In the genomic region with DNA sequence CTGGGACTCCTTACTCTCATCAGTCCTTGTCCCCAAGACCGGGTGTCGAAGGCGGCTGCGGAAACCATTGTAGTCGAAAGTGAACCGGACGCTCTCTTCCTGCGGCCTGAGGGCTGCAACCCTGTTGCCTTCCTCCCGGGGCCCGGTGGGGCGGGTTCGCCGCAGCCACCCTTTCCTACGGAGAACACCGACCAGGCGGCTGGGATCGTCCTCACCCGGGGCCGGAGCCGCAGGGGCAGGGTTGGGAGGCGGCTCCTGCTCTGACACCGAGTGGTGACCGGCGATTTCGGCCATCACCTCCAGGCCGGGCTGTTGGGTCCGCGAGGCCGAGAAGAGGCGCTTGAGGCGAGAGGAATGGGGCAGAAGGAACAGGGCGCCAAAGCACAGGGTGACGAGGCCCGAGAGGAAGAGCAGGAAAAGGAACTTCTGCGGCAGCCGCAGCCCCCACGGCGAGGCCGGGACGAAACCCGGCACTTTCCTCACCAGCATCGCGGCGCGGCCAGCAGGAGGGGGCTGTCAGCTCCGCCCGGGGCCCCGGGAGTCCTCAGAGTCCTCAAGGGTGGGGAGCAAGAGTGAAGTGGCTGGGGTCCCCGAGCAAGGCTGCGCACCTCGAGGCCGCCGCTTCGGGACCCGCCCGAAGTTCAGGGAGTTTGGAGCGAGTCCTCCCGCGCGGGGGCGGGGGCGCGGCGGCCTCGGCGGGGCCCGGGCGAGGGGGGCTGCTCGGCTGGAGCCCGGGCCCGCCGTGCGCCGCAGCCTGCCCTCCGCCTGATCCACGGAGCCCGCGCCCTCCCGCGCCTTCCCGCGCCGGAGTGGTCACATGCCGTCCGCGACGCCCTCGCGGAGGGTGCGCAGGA, we compare ENCODE assay signal across 8 mouse cellular contexts. TPM values are rescaled to one million over a fixed set of nuclear protein-coding genes. Genes with fewer than 3 reads are reported as not detected.
DNase-seq lines count a peak whose midpoint lies in the region; ATAC-seq lines count a peak whose summit lies in the region.

No protein-coding gene starts in this region.

- H3K9me3 ChIP-seq in liver, embryonic 16.5 days (replicated peaks; ENCODE audit: control insufficient read depth, low read length), result no peaks in the 10 kb centered on the region
- H3K9me3 ChIP-seq in neural tube, embryonic 12.5 days, result no peaks in the 10 kb centered on the region

- H3K4me3 ChIP-seq in liver, embryonic 16.5 days (ENCODE audit: low read depth, low read length), result peak overlapping the region; percentile 66
- H3K4me3 ChIP-seq in neural tube, embryonic 12.5 days, result peak overlapping the region; percentile 61

- intact Hi-C loops in gastrocnemius, postnatal 36 days (cut with DNase I), result loop anchor here (5.0 kb wide), 1 partner anchor 111 kb away; no protein-coding TSS in a partner anchor

- H3K4me2 ChIP-seq in liver, embryonic 16.5 days (ENCODE audit: low read depth, low read length), result peak overlapping the region; percentile 83
- H3K4me2 ChIP-seq in neural tube, embryonic 12.5 days (replicated peaks), result peak overlapping the region; percentile 99

- H3K27me3 ChIP-seq in liver, embryonic 16.5 days (ENCODE audit: control insufficient read depth, insufficient read depth, low read depth, low read length), result peaks cover 56% of the 10 kb centered on the region
- peaks cover 24% of the 10 kb centered on the region for H3K27me3 ChIP-seq in neural tube, embryonic 12.5 days (replicated peaks)

- peak overlapping the region; percentile 33; the same call in 1 of the 2 replicates for H3K27ac ChIP-seq in liver, embryonic 16.5 days (ENCODE audit: low read length)
- H3K27ac ChIP-seq in neural tube, embryonic 12.5 days, result no peak overlapping the region

- H3K36me3 ChIP-seq in liver, embryonic 16.5 days (ENCODE audit: control insufficient read depth, insufficient read depth), result no peaks in the 10 kb centered on the region
- no peaks in the 10 kb centered on the region for H3K36me3 ChIP-seq in neural tube, embryonic 12.5 days

- H3K4me1 ChIP-seq in liver, embryonic 16.5 days (ENCODE audit: control insufficient read depth, low read depth, low read length), result peaks cover 20% of the 10 kb centered on the region
- peaks cover 39% of the 10 kb centered on the region for H3K4me1 ChIP-seq in neural tube, embryonic 12.5 days

- DNase-seq in kidney, adult 18-20 months, result peak; percentile 65
- DNase-seq in kidney, adult 11 months, result no peak
- peak; percentile 63 for DNase-seq in cerebellum, adult 9-11 months
- DNase-seq in gastrocnemius, postnatal 36 days, result peak; percentile 23 to 63
- DNase-seq in induced T-regulatory cell, adult 2 months (ENCODE audit: low read depth), result peak; percentile 64
- peak; percentile 25 for DNase-seq in thymus, postnatal 25 days

- under 1% methylated on average over 80 of the region's 90 CpGs for WGBS in liver, embryonic 16.5 days (ENCODE audit: insufficient replicate concordance)
- under 1% methylated on average over 86 of the region's 90 CpGs for WGBS in neural tube, embryonic 12.5 days

- no peak for ATAC-seq in liver, embryonic 16.5 days (ENCODE audit: low read depth)
- no peak; the same call in 1 of the 2 replicates for ATAC-seq in neural tube, embryonic 12.5 days (ENCODE audit: low FRiP score, low read depth)

- H3K9ac ChIP-seq in liver, embryonic 16.5 days (ENCODE audit: low read depth, low read length), result peak overlapping the region; percentile 50
- H3K9ac ChIP-seq in neural tube, embryonic 12.5 days, result peak overlapping the region; percentile 63

RNA-seq across cellular contexts. Expression of gene Man1c1, which starts 0.9 kb away (rescaled TPM):
- 1 to 10 TPM; 3.1 to 3.8 TPM for total RNA-seq in gastrocnemius, postnatal 36 days (2021)
- polyA plus RNA-seq in liver, embryonic 16.5 days (2015; fragmentation: Nextera tagmentation; extraction: Ambion mirVana), result 0.97 and 1.2 TPM in 2 replicates
- polyA plus RNA-seq in neural tube, embryonic 12.5 days (2016; fragmentation: Nextera tagmentation; extraction: Ambion mirVana), result 5.1 and 6.3 TPM in 2 replicates
